In genomic region chr14:73449111-73449510, GRCm38 (mm10) we compare ENCODE assay signal across 19 mouse cellular contexts.
DNase-seq lines count a peak whose midpoint lies in the region; ATAC-seq lines count a peak whose summit lies in the region.
"Had no signal": no experiment of that assay in that cellular context is flagged by ENCODE, and none has a peak within 500 bp of the region (broad histone marks: within the 10 kb centered on the region; RNA-seq: fewer than 3 reads in every experiment).

No protein-coding gene starts in this region.

- peak; percentile 72 for ATAC-seq in activated CD4-positive, CD25-positive, alpha-beta regulatory T cell, adult 4 months
- ATAC-seq in inflammation-experienced regulatory T-cells, adult 6 months = peak; percentile 75
- ATAC-seq in megakaryocyte, adult 5-6 weeks (ENCODE audit: poor library complexity, severe bottlenecking) = no peak
- ATAC-seq: forebrain, embryonic 13.5 days; forebrain, embryonic 16.5 days; intestine, embryonic 16.5 days; Patski had no signal

- DNase-seq in urinary bladder, postnatal 14 days (ENCODE audit: low spot score) = peak; percentile 29
- no peak for DNase-seq in urinary bladder, postnatal 36 days (ENCODE audit: low spot score in 2 of 2)
- no peak for DNase-seq in layer of hippocampus, postnatal 14 days (ENCODE audit: low spot score in 2 of 2)
- DNase-seq in embryo, embryonic 10 days (ENCODE audit: low spot score) = no peak
- DNase-seq: adrenal gland, adult 2 months; adrenal gland, postnatal 14 days; cerebellum, adult 11-12 months; cerebellum, adult 8-10 months; cerebellum, postnatal 10 days; cerebellum, postnatal 36 days; gastrocnemius, postnatal 36 days; heart, adult 2 months had no signal
